17 mouse cellular contexts compared by ENCODE assay signal in genomic region chr7:128139611-128140010, GRCm38 (mm10). TPM values are rescaled to one million over a fixed set of nuclear protein-coding genes. Genes with fewer than 3 reads are reported as not detected.
DNase-seq lines count a peak whose midpoint lies in the region; ATAC-seq lines count a peak whose summit lies in the region.
"Had no signal": no experiment of that assay in that cellular context is flagged by ENCODE, and none has a peak within 500 bp of the region (broad histone marks: within the 10 kb centered on the region; RNA-seq: fewer than 3 reads in every experiment).

No protein-coding gene starts in this region.

- intact Hi-C loops in left cerebral cortex, postnatal 4 days (cut with DNase I) = no loop called here
- intact Hi-C loops in left cerebral cortex, postnatal 25 days (cut with DNase I) = no loop called here

- ATAC-seq in erythroblast, adult 5-6 weeks (replicated peaks; ENCODE audit: low FRiP score, poor library complexity, severe bottlenecking) = no peak
- ATAC-seq: CD4-positive, CD25-positive, alpha-beta regulatory T cell, adult 4 months; forebrain, embryonic 13.5 days; intestine, embryonic 16.5 days had no signal

- DNase-seq in cerebellum, adult 11 months = peak; percentile 8
- DNase-seq in cerebellum, adult 8-10 months = no peak
- DNase-seq in left cerebral cortex, postnatal 4 days = peak; percentile 16
- DNase-seq in left cerebral cortex, postnatal 25 days (ENCODE audit: low spot score in 2 of 2) = no peak
- peak; percentile 27 for DNase-seq in cerebellum, adult 9-10 months
- DNase-seq in cerebellum, postnatal 25 days = peak; percentile 39 to 62
- DNase-seq in right cerebral cortex, postnatal 4 days = no peak
- DNase-seq: adrenal gland, postnatal 10 days; B cell, adult 2 months; gastrocnemius, adult 2 months; gastrocnemius, postnatal 36 days; heart, postnatal 36 days had no signal

RNA-seq across cellular contexts. Expression of gene Itgax, which starts 10.3 kb away (rescaled TPM):
- under 1 TPM; 0.44 to 0.48 TPM for total RNA-seq in left cerebral cortex, postnatal 4 days (2021)
- under 1 TPM in 1 of 2 experiments, not detected in 1; 0.23 TPM for total RNA-seq in left cerebral cortex, postnatal 25 days (2021)
- total RNA-seq in erythroblast, adult 5-6 weeks (2015; ENCODE audit: low replicate concordance) = 0.21 and 0.38 TPM in 2 replicates
- 1.4 and 1.5 TPM in 2 replicates for total RNA-seq in erythroblast, adult 5-6 weeks (2017; ENCODE audit: low replicate concordance)

RNA-seq across cellular contexts. Expression of gene Itgad, which starts 14.6 kb away (rescaled TPM):
- under 1 TPM; 0.22 to 0.66 TPM for total RNA-seq in left cerebral cortex, postnatal 4 days (2021)
- total RNA-seq in left cerebral cortex, postnatal 25 days (2021) = under 1 TPM in 1 of 2 experiments, not detected in 1; 0.62 TPM
- total RNA-seq in erythroblast, adult 5-6 weeks (2015; ENCODE audit: low replicate concordance) = 3.5 and 7.7 TPM in 2 replicates
- 7.4 and 21.2 TPM in 2 replicates for total RNA-seq in erythroblast, adult 5-6 weeks (2017; ENCODE audit: low replicate concordance)
- total RNA-seq: G1E; gastrocnemius, adult 2 months; gastrocnemius, postnatal 36 days had no signal

Comparison
In these comparisons a context has a peak if more than half of its experiments do, and no peak if none do; other contexts are left out.
1. DNase-seq: peak in cerebellum, adult 11 months (single experiment), left cerebral cortex, postnatal 4 days (single experiment), cerebellum, adult 9-10 months (single experiment) and cerebellum, postnatal 25 days (2 of 2); none in cerebellum, adult 8-10 months (single experiment), left cerebral cortex, postnatal 25 days (0 of 2) and right cerebral cortex, postnatal 4 days (single experiment).